9 mouse cellular contexts compared by ENCODE assay signal in the genomic region with DNA sequence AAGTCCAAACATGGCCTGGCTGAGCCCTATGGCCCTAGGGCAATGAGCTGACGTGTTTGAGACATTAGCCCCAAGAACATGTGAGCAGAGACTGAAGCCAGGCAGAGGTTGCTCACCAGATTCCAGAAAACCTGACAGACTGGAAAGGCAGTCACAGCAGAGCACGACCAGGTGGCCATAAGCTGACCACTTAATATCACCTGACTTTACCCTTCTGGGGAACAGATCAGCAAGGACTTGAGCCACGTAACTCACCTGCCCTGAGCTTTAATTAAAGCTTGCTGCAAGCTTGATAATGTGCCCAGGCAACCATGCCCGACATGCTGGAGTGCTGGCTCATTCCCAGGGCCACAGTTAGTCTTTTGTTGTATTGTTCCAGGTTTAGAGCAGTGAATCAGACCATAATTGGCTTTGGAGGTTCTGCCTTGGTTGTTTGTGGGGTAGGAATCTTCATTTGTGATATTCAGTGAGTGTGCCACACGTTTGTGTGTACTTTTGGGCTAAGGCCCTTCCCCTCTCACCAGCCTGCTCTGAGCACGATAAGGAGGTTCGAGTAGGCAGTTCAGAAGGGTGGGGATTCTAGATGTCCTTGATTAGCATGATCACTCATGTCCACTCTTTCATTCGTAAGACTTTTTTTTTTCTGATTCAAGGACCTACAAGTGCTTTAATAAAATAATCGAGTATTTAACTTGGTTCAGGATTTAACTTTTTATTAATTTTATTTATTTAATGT. TPM values are rescaled to one million over a fixed set of nuclear protein-coding genes. Genes with fewer than 3 reads are reported as not detected.
DNase-seq lines count a peak whose midpoint lies in the region; ATAC-seq lines count a peak whose summit lies in the region.
"Had no signal": no experiment of that assay in that cellular context is flagged by ENCODE, and none has a peak within 500 bp of the region (broad histone marks: within the 10 kb centered on the region; RNA-seq: fewer than 3 reads in every experiment).

No protein-coding gene starts in this region.

- H3K27ac ChIP-seq in forebrain, embryonic 14.5 days (ENCODE audit: low read depth, low read length), result no peak overlapping the region
- H3K27ac ChIP-seq in forebrain, embryonic 15.5 days (replicated peaks), result no peak overlapping the region
- peak overlapping the region; percentile 50 for H3K27ac ChIP-seq in brown adipose tissue, adult 24 weeks (replicated peaks; ENCODE audit: low read depth, low read length)
- peak overlapping the region; percentile 67 for H3K27ac ChIP-seq in liver, embryonic 15.5 days (replicated peaks)
- H3K27ac ChIP-seq: neural tube, embryonic 13.5 days had no signal

- H3K4me3 ChIP-seq in forebrain, embryonic 14.5 days (ENCODE audit: low read depth, low read length), result no peak overlapping the region
- H3K4me3 ChIP-seq in forebrain, embryonic 15.5 days, result no peak overlapping the region
- no peak overlapping the region for H3K4me3 ChIP-seq in brown adipose tissue, adult 24 weeks (ENCODE audit: insufficient read depth, low read depth, low read length)
- no peak overlapping the region for H3K4me3 ChIP-seq in liver, embryonic 15.5 days (replicated peaks)
- H3K4me3 ChIP-seq: neural tube, embryonic 13.5 days had no signal

- ATAC-seq in forebrain, embryonic 14.5 days, result 0 out of 2 replicates have a peak, but pooled peaks have one; percentile 10
- ATAC-seq in forebrain, embryonic 15.5 days (replicated peaks), result no peak
- peak; percentile 90 for ATAC-seq in liver, embryonic 15.5 days (ENCODE audit: insufficient read depth)

- H3K4me2 ChIP-seq in forebrain, embryonic 14.5 days (ENCODE audit: low read length), result no peak overlapping the region
- no peak overlapping the region for H3K4me2 ChIP-seq in forebrain, embryonic 15.5 days (replicated peaks)
- peak overlapping the region; percentile 23 for H3K4me2 ChIP-seq in liver, embryonic 15.5 days
- H3K4me2 ChIP-seq: neural tube, embryonic 13.5 days had no signal

- no peak overlapping the region for H3K9ac ChIP-seq in forebrain, embryonic 14.5 days (ENCODE audit: low read length)
- H3K9ac ChIP-seq in forebrain, embryonic 15.5 days (replicated peaks), result no peak overlapping the region
- H3K9ac ChIP-seq in liver, embryonic 15.5 days, result no peak overlapping the region
- H3K9ac ChIP-seq: neural tube, embryonic 13.5 days had no signal

- peak; percentile 35 for DNase-seq in forebrain, embryonic 14.5 days (ENCODE audit: low spot score)
- DNase-seq in gonadal fat pad, adult 2 months (ENCODE audit: low read depth), result peak; percentile 91
- DNase-seq in frontal cortex, postnatal 10 days (ENCODE audit: low spot score in 2 of 2), result no peak
- DNase-seq in spleen, adult 18-20 months, result no peak
- no peak for DNase-seq in layer of hippocampus, postnatal 25 days (ENCODE audit: extremely low spot score in 1 of 2, low spot score in 1 of 2)

- no peaks in the 10 kb centered on the region for H3K27me3 ChIP-seq in forebrain, embryonic 14.5 days (replicated peaks; ENCODE audit: control insufficient read depth, insufficient read depth, low read length)
- no peaks in the 10 kb centered on the region for H3K27me3 ChIP-seq in forebrain, embryonic 15.5 days
- no peaks in the 10 kb centered on the region for H3K27me3 ChIP-seq in liver, embryonic 15.5 days
- H3K27me3 ChIP-seq: neural tube, embryonic 13.5 days had no signal

- H3K9me3 ChIP-seq in forebrain, embryonic 14.5 days (replicated peaks; ENCODE audit: control insufficient read depth, low read length), result no peaks in the 10 kb centered on the region
- no peaks in the 10 kb centered on the region for H3K9me3 ChIP-seq in forebrain, embryonic 15.5 days
- H3K9me3 ChIP-seq in liver, embryonic 15.5 days (replicated peaks), result no peaks in the 10 kb centered on the region
- H3K9me3 ChIP-seq: neural tube, embryonic 13.5 days had no signal

- WGBS in forebrain, embryonic 14.5 days, result 42% methylated on average over 9 of the region's 9 CpGs
- WGBS in forebrain, embryonic 15.5 days, result 38% methylated on average over 9 of the region's 9 CpGs
- 36% methylated on average over 9 of the region's 9 CpGs for WGBS in liver, embryonic 15.5 days (ENCODE audit: insufficient replicate concordance)

- H3K4me1 ChIP-seq in forebrain, embryonic 14.5 days (ENCODE audit: control insufficient read depth, insufficient read depth, low read length), result 0 out of 2 replicates have a peak, but pooled peaks cover 2% of the 10 kb centered on the region
- peaks cover 3% of the 10 kb centered on the region; the same call in 1 of the 2 replicates for H3K4me1 ChIP-seq in forebrain, embryonic 15.5 days
- H3K4me1 ChIP-seq in brown adipose tissue, adult 24 weeks (ENCODE audit: control insufficient read depth, insufficient read depth, insufficient read length, low read length), result peaks cover 8% of the 10 kb centered on the region
- peaks cover 20% of the 10 kb centered on the region for H3K4me1 ChIP-seq in liver, embryonic 15.5 days (replicated peaks)
- H3K4me1 ChIP-seq: neural tube, embryonic 13.5 days had no signal

- H3K36me3 ChIP-seq in forebrain, embryonic 14.5 days (ENCODE audit: control insufficient read depth, insufficient read depth, low read length), result no peaks in the 10 kb centered on the region
- no peaks in the 10 kb centered on the region for H3K36me3 ChIP-seq in forebrain, embryonic 15.5 days
- H3K36me3 ChIP-seq in liver, embryonic 15.5 days (replicated peaks), result no peaks in the 10 kb centered on the region
- H3K36me3 ChIP-seq: neural tube, embryonic 13.5 days had no signal

RNA-seq across cellular contexts. Expression of gene Nabp1, which starts 52.1 kb away (rescaled TPM):
- 7.9 and 8.7 TPM in 2 replicates for polyA plus RNA-seq in forebrain, embryonic 14.5 days (2014; fragmentation: Nextera tagmentation; extraction: Ambion mirVana)
- polyA plus RNA-seq in forebrain, embryonic 15.5 days (2015; fragmentation: Nextera tagmentation; extraction: Ambion mirVana), result 9.3 and 9.7 TPM in 2 replicates
- 127 and 132 TPM in 2 replicates for polyA plus RNA-seq in brown adipose tissue, adult 24 weeks (2012; ENCODE audit: insufficient read depth, insufficient read length, missing spikeins)
- 12.8 and 22.4 TPM in 2 replicates for polyA plus RNA-seq in gonadal fat pad, adult 2 months (2012; rRNA removed)
- polyA plus RNA-seq in liver, embryonic 15.5 days (2015; fragmentation: Nextera tagmentation; extraction: Ambion mirVana), result 7.6 and 8.9 TPM in 2 replicates
- total RNA-seq in layer of hippocampus, postnatal 25 days (2021), result 10 to 100 TPM; 15.6 to 22.3 TPM

Comparison
In these comparisons a context has a peak if more than half of its experiments do, and no peak if none do; other contexts are left out.
1. DNase-seq: peak in forebrain, embryonic 14.5 days (single experiment) and gonadal fat pad, adult 2 months (single experiment); none in frontal cortex, postnatal 10 days (0 of 2), spleen, adult 18-20 months (0 of 2) and layer of hippocampus, postnatal 25 days (0 of 2).
2. H3K27ac ChIP-seq: peak in brown adipose tissue, adult 24 weeks (single experiment) and liver, embryonic 15.5 days (single experiment); none in forebrain, embryonic 14.5 days (single experiment) and forebrain, embryonic 15.5 days (single experiment).